Mouse (Mus musculus) cerebellum, postnatal 36 days (tissue): Measurements from ENCODE around the gene Ace.

ENCODE experiments used
- DNase-seq, 2 experiments: peaks; one replicate each; pipeline ENCODE4 v3.0.0; 2021 to 2022; ENCODE audit warnings: mixed read lengths in 2 of 2

Gene Ace

DNA sequence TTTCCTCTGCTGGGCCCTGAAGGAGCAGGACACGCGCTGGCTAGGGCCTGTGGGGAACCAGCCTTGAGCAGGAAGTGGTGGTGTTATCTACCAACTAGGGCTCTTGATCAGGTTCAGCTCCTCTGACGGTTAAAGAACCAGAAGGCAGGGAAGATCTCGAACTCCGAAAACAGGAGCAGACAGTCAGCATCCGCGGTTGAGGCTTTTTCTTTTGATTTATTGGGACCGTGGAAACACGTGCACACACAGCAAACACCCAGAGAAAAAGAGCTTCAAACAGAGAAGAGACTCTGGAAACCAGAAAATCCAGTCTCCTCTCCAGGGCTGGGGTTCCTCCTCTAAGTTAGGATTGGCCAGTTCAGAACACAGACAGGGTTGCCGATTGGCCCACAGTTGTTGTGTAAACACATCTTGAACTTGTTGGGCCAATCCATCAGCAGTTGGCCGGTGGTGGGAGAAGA is 21.0 kb upstream of the Ace start:
- no peak for DNase-seq

DNA sequence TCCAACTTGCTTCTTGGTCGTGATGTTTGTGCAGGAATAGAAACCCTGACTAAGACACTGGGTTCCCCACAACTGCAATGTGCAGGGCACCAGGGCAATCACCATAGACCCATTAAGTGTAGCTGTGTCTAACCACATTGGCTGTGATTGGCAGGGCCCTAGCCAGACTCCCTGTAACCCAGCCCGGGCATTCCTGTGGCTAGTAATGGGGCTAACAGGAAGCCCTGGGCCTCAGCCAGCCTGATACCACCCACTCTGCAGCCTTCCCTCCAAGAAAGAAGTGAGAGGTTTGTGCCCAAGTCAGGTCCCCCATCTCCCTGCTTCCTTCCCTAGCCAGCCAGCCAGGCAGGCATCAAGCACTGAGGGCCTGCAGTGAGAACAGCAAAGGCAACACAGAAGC is 19.5 kb upstream of the Ace start:
- DNase-seq = no peak

DNA sequence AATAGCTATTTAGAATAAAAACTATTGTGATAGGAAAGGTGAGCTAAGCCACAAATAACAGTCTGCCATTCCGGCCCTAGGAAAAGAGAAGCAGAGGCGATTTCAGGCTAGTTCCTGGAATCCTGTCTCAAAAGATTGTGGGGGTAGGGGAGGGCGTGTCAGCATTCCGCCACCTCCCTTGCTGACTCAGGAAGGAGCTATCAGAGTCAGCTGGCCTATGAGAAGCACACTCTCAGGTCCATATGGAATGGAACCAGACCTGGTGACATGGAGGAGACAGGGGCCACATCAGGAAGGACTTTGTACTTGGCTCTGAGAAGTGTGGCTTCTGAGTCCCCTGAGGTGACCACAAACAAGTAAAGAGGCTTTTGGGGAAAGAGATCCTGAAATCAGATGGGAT is 17.2 kb upstream of the Ace start:
- DNase-seq = no peak

DNA sequence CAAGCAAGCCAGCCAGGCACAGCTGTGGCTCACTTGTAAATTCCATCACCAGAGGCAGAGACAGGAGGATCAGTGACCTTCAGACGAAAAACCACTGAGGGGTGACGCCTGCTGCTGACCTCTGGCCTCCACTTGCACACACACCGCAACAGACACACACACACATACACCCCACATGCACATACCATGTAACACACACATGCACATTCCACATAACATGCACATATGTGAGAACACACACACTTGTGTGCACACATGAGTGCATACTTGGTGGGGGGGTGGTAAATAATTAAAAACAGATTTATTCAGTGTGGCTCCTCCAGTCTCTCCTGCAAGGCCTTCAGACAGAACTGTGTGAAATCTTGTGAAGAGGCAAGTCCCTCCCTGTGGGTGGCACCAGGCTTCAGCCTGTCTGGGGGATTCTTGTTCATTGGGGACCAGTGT is 16.1 kb upstream of the Ace start:
- no peak for DNase-seq

DNA sequence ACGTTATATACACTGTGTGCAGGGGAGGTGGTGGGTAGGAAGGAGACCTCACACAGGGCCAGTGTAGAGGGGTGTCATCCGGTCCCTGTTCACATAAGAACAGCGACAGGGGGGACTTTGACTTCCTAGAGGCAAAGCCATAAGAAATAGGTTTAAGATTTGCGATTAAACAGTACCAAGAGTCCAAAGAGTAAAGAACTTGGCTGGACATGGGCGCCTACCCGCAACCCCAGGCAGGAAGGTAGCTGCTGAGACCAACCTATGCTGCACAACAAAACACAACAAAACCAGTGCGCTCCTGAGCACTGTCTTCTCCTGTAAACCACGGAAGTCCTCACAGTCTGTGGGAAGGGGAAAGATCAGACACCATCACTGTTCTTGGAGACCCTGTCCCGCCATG is 15.6 kb upstream of the Ace start:
- no peak for DNase-seq

DNA sequence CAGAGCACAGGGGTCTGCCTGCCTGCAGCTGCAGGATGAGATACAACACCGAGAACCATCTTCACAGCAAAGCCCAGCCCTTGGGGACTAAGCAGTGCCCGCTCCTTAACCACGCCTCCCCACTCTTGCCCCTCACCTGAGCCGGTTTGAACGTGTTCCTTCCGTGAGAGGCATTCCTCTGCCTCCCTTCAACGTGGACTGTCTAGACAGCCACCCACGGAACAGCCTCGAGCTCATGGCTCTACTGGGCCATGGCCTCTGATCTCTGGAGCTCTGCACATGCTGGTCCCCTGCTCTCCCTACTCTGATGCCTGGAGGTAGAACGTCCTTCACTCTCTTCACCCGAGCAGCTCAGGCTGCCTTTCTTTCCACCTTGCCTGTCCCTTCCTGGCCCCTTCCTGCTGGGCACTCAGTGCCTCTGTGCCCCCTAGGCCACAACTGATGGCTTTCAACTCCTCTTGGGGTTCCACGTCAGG is 14.8 kb upstream of the Ace start, which contains the start of gene Cyb561:
TSS of gene Cyb561 (minus strand) at position 426 of the 476 bp plus-strand sequence.
- DNase-seq = no peak

DNA sequence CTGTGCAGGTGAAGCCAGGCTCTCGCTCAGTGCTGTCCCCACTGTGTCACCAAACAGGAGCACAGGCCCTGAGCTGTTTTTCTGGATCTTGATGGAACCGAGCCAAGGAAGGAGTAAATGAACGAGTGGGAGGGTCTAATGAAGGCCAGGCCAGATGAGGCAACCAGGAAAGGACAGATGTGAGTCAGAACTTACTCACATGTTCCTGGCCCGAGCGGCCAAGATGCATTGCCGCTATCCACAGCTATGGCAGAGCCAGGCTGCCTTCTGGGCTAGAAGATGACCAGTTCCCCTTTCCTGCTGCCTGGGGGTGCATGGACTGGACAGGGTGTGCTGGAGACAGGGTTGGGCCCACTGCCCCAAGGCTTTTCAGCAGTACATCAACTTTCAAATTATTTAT is 14.3 kb upstream of the Ace start:
- DNase-seq = no peak

DNA sequence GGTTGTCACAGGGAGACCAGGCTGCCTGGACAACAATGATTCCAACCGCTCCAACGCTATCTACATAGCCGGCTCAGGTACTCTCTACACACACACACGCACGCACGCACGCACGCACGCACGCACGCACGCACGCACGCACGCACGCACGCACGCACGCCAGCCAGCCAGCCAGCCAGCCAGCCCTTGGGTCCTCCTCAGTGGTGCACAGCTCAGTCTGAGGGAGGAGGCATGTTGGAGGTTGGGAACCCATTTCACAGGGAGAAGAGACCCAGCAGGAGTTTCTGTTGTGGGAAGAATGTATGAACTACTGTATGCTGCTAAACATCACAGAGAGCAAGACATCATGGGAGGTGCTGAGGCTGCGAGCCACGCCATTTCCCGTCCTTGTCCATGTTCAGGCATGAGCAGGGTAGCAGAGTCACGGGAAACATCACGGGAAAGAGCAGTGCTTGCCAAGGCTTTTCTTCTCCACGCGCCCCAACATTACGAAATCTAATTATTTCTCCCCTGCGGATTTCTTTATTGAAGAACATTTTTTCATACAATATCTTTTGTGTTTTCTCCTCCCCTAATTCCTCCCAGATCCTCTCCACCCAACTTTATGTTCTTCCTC is 11.8 kb upstream of the Ace start:
- no peak for DNase-seq

DNA sequence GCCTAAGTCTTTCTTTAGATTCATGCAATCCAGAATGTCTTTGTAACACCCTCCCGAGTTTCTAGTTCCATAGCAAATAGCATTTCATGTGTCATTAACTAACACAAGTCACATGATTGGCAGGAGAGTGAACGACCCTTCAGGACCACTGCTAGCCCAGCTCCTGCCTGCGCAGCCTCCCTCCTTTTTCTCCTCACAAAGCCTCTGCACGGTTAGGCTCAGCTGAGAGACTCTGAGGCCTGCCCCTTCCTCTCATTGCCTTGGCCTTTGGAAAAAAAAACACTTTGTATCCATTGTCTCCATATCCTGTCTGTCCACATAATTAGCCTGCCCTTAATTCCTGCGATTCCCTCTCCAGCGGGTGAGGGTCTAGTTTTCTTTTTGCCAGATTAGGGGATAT is 10.2 kb upstream of the Ace start:
- DNase-seq = no peak

DNA sequence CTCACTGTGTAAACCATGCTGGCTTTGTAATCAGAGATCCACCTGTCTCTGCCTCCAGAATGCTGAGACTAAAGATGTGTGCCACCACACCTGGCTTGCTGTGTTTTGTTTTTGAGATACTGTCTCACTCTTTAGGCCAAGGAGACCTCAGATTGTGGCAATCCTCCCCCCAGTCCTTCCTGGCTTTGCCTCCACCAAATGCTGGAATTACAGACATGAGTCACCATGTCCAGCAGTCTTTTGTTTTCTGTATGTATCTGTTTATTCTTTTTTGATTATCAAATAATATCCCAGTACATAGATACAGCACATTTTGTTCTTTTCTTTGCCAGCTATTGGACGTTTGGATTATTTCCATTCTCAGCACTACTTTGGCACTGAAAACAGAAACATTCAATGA is 9.2 kb upstream of the Ace start:
- DNase-seq = no peak

DNA sequence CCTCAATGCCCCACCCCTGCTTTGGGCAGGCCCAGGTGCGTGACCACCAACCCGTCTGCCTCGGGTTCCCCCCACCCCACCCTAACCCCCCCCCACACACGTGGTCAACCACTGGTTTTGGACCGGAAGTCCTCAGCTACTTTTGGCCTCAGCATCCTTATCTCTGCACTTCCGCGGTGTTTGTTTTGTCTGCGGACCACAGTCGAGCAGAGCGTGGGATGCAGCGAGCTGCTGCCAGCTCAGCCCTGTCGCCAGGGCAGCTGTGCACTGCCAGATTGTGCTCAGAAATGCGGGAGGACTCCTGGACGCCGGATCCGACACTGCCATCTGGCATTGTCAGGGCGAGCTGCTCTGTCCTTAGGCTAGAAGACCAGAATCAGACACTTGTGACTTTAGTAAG is 8.4 kb upstream of the Ace start:
- DNase-seq = peak in 1 of 2 experiments; percentile 32

DNA sequence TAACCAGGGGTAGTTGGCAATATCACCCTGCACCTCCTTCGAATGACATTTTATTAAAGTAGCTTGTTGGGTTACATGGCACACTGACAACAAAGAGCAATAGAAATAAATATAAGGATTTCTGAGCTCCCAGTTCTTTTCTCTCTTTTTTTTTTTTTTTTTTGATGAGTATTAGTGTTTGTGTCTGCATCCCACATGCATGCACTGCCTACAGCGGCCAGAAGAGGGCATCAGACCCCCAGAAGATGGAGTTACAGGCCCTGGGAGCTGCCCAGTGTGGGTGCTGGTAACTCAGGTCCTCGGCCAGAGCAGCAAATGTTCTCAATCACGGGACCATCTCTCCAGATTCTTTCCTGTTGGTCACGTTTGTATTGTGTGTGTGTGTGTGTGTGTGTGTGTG is 3.1 kb upstream of the Ace start:
- no peak for DNase-seq

DNA sequence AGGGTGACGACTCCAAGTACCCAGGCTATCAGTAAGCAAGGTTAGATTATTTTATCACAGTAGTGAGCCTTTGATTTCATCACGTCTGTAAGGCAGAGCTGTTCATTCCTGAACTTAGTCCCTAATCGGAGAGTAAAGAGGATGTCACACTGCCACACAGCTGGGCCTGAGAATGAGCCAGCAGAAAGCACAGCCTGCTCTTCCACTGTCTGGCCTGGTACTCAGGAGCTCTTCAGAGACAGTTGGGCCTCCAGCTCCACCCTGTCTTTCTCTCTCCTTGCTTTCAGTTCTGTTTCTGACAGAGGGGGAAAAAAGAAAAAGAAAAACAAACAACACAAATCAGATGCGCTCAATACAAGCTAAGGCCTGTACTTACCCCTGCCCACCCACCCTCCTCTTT is 1.5 kb upstream of the Ace start:
- no peak for DNase-seq

DNA sequence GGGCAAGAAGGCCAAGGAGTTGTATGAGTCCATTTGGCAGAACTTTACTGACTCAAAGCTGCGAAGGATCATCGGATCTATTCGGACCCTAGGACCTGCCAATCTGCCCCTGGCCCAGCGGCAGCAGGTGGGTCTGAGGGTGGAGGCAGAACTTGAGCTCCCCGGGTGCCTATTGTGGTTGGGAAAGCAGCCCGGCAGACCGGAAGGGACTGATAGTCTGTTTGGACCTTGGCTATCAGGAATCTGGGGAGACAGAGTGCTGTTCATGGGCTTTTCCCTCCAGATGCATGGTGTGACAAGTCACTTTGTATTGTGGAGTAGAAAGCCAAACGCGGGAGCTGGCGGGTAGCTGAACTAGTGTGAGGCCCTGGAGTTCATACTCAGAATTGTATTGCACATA is 1.2 kb downstream of the Ace start:
- no peak for DNase-seq

DNA sequence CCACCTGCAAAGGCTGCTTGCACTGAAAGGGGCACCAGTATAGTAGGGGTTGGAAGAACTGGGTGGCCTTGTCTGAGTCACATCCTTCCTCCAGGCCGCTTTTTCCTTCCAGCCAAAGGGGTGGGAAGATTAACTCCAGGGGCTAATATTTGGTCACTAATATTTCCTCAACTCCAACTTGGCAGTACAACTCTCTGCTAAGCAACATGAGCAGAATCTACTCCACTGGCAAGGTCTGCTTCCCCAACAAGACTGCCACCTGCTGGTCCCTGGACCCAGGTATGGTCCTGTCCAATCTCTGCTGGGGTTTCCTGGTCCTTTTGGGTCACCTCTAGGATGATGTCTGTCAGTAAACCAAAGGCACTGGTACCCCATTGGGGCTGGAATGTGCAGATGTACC is 1.8 kb downstream of the Ace start:
- no peak for DNase-seq

DNA sequence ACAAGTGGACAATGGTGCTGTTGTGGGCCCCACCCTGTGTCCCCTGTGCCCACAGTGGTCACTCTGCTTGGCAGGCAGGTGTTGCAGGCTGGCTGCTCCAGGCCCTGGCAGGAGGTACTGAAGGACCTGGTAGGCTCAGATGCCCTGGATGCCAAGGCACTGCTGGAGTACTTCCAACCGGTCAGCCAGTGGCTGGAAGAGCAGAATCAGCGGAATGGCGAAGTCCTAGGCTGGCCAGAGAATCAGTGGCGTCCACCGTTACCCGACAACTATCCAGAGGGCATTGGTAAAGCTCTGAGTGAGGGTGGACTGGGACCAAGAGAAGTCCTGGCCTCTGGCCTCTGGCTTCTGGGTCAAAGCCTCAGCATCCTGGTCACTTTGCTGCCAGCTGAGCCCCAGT is 6.8 kb downstream of the Ace start:
- peak; percentile 51 to 55 for DNase-seq

DNA sequence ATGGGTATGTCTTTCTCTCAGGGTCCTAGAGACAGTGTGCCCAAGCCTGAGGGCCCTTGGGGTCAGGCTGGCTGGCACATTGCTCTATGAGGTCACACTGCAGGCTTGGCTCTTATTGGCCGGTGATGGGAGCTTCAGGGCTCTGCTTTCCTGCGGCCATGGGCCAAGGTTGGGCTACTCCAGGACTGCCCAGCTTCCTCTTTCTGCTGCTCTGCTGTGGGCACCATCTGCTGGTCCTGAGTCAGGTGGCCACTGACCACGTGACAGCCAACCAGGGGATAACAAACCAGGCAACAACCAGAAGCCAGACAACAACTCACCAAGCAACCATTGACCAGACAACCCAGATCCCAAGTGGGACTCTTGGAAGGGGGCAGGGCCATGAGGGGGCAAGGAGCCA is 7.3 kb downstream of the Ace start:
- DNase-seq = peak; percentile 50 to 67

DNA sequence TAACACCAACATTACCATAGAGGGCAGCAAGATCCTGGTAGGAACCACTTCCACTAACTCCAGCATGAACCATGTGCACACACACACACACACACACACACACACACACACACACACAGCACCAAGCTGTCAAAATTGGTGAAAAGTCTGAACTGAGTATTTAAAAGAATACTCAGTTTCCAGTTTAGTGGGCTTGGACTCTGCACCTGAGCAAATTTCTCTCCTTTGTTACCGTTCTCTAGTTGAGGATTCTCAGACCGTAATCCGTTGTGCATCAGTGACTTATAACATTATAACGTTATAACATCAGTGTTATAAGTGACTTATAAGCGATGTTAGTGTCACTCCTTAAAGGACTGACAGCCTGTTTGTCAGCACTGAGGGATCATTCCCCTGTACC is 7.9 kb downstream of the Ace start:
- DNase-seq = no peak

DNA sequence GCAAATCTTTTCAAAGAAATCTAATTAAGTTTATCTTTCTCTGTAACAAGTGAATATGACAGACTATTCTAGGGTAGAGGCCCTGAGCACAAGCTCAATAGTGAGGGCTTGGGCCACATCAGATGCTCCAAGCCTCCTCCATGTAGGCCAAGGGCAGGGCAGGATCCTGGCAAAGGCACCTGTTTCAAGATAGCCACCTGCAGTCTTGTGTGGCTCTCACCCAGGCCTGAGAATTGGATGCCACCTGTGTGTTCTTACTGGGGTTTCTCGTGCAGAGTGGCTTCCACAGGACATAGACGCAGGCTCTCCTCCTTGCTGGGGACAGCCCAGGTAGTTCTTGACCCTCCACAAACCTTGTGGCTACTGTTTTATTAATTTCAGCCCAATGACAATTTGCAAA is 10.5 kb downstream of the Ace start:
- DNase-seq = peak; percentile 46 to 51

DNA sequence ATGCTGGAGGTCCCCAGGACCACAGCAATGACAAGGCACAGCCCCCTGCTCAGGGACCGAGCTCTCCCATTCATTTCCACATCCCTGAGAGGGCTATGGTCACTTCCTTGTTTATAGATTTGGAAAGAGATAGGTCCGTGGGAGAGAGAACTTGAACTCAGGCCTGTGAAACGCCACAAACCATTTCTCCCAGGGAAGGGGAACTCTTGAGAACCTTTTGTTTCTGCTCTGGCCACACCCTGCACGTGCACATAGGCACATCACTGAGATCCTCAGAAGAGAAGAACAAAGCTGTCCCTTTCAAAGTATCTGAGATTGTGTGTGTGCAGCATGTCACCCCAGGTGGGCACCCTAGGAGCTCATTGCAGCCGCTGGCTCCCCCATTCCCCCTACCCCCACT is 10.9 kb downstream of the Ace start:
- no peak for DNase-seq

DNA sequence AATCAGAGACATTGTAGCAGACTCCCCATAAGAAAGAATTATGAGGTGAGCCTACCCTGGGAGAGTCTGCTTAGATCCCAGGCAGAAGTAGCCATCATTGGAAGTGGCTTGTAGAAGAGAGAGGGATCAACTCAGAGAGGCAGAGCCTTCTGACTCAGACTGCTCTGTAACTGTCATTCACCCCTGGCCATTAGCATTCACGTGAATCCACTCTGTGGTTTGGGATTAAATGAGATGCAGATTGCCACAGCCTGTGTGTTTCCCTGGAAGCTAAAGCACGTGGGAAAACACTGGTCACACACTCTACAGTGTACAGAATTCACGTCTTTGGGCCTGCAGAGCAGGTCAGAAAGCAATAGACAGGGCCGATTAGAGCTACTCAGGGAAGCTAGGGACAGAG is 16.7 kb downstream of the Ace start:
- DNase-seq = no peak

DNA sequence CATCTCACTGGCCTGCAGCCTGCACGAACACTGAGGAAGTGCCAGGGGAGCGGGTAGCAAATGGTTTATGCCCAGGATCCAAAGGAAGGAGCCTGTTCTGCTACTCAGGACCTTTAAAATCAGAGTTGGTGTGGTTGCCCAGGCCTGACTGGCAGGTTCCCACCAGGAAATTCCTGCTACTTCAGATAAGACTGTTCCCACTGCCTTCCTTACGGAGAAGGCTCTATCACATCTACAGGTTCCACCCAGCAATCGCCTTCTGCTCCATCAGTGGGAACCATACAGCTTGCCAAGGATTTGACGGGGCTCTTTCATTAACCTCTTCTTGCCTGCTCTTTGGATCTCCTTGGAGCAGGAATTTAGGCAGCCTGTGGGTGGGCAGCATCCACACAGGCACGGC is 19.7 kb downstream of the Ace start:
- DNase-seq = no peak

DNA sequence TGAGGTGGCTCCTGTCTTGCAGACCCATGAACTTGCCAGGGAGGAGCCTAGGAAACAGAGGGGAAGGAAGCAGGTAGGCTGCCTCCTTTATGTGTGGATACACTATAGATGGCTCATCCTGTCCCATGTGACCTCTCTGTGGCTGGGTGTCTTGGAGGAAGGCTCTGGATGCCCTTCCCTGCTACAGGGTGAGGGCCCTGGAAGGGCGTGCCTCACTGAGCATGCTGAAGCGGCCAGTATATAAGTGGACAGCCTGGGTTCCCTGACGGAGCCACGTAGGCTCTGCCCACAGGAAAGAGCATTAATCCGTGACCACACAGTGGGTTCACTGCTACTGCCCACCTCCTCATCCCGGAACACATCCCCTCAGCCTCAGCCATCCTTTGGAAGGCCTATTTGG is 21.7 kb downstream of the Ace start:
- DNase-seq = no peak

DNA sequence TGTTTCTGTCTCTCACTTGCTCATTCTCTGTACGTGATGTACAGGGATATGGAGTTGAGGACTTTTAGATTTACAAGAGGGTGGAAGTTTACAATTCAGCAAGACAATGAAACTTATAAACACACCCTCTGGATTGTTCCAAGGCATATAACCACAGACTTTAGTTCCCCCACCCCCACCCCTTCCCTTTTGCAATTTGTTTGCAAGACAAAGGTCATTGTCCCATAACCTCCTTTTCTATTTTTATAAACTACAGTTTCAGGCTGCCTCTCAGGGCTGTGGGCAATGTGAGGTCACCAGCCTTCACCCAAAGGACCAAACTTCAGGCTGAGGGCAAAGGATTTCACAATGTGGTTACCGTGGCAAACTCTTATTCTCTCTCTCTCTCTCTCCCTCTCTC is 22.5 kb downstream of the Ace start:
- no peak for DNase-seq

DNA sequence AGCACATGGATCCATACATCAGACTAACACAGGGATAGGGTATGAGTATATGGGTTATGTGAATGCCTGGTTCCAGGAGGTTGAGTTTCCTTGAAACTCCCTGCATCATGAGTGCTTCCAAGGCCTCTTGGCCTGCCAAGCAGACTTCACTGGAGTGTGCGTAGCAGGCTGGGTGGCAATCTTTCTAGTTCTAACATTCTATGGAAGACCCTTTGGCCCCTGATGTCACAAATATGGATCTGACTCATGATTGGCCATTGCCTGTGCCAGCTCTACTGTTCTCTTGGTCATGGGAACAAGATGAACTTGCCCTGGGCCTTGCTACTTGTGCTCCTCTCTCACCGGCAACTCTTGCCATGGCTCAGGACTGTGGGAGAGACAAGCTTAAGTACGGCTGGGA is 26.6 kb downstream of the Ace start, which contains the start of gene Ace3:
TSS of gene Ace3 (plus strand) at position 301 of the 400 bp plus-strand sequence.
- DNase-seq = no peak
